Mouse (Mus musculus): ENCODE measurements at regions not wholly inside any gene's neighbourhood (a gene's known extent, or its start where the extent isn't known, plus 50 kb on each side); places are given as distances from the start of the nearest gene placed in this dataset.

- TF ChIP-seq CTCF (IDR thresholded peaks at IDR 0.05) (no peak), POLR2A (IDR thresholded peaks at IDR 0.05; ENCODE audit: insufficient read depth, low read depth, low read length) (no peak)
Observed at GRCm38 (mm10) chr5:111521866-111522265, 104.7 kb downstream of the Mn1 start.
